ENCODE assay signal across 14 mouse cellular contexts in the genomic region with DNA sequence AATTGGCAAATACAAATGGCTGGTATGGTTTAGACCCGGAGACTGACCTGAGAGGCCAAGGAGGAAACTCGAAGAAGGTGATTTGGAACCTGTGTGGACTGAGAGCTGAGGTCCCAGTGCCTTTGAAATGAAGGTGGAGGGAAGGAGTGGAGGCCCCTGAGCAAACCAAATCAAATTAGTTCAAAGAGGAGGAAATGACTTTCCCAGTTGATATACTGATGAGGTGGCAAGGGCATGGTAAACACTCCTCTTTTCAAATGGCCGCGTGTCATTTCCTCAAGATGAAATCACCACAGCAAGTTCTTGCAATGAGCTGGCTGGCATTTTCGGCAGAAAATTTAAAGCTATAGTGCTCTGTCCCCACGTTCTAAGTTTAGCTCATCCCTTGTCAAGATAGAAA.
"Had no signal": no experiment of that assay in that cellular context is flagged by ENCODE, and none has a peak within 500 bp of the region (broad histone marks: within the 10 kb centered on the region; RNA-seq: fewer than 3 reads in every experiment).

No protein-coding gene starts in this region.

- H3K9me3 ChIP-seq: limb, embryonic 15.5 days; liver, embryonic 12.5 days; lung, embryonic 15.5 days; midbrain, embryonic 10.5 days; neural tube, embryonic 12.5 days had no signal

- H3K4me2 ChIP-seq: limb, embryonic 15.5 days; liver, embryonic 12.5 days; lung, embryonic 15.5 days; neural tube, embryonic 12.5 days had no signal

- H3K27me3 ChIP-seq: limb, embryonic 15.5 days; liver, embryonic 12.5 days; lung, embryonic 15.5 days; neural tube, embryonic 12.5 days had no signal

- H3K9ac ChIP-seq: limb, embryonic 15.5 days; liver, embryonic 12.5 days; lung, embryonic 15.5 days; neural tube, embryonic 12.5 days had no signal

- H3K4me3 ChIP-seq: limb, embryonic 15.5 days; liver, embryonic 12.5 days; lung, embryonic 15.5 days; midbrain, embryonic 10.5 days; neural tube, embryonic 12.5 days had no signal

- H3K27ac ChIP-seq: hindbrain, postnatal 0 days; limb, embryonic 15.5 days; liver, embryonic 12.5 days; lung, embryonic 15.5 days; midbrain, embryonic 10.5 days; neural tube, embryonic 12.5 days had no signal

- H3K36me3 ChIP-seq: limb, embryonic 15.5 days; liver, embryonic 12.5 days; lung, embryonic 15.5 days; midbrain, embryonic 10.5 days; neural tube, embryonic 12.5 days had no signal

- DNase-seq: kidney, adult 18-20 months; kidney, postnatal 14 days; layer of hippocampus, postnatal 36 days; midbrain, embryonic 14.5 days; right cerebral cortex, postnatal 4 days; spleen, adult 18-20 months; thymus, adult 18-20 months; thymus, postnatal 25 days had no signal

- ATAC-seq: hindbrain, postnatal 0 days; liver, embryonic 12.5 days had no signal

- H3K4me1 ChIP-seq: liver, embryonic 12.5 days; midbrain, embryonic 10.5 days; neural tube, embryonic 12.5 days had no signal
